12 mouse cellular contexts compared by ENCODE assay signal in the genomic region with DNA sequence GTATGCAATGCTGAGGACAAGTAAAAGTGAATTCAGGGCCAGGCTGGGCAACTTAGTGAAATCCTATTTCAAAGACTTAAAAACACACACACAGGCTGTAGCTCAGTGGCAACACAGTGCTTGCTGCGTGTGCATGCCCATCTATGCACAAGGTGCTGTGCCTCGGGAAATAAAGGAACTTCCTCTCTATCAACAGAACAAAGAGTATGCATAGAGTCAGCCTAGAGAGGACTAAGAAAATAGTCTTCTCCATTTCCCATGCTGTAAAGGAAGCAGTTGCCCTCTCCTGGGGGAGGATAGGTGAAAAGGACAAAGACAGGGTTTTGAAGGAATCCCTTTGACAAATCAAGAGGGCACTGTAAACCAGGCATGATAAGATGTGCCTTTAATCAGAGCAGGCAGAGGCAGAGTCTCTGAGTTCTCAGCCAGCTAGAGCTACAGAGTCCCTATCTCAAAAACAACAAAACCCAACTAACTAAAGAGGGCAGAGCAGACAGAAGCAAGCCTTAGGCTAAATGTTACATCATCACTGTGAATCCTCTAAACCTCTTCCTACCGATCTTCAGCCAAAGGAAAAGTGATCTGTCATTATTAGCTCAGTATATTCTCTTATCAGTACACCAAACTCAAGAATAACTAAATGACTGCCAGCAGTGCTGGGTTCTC. TPM values are rescaled to one million over a fixed set of nuclear protein-coding genes. Genes with fewer than 3 reads are reported as not detected.
DNase-seq lines count a peak whose midpoint lies in the region; ATAC-seq and TF ChIP-seq lines count a peak whose summit lies in the region.
"Had no signal": no experiment of that assay in that cellular context is flagged by ENCODE, and none has a peak within 500 bp of the region (broad histone marks: within the 10 kb centered on the region; RNA-seq: fewer than 3 reads in every experiment).

No protein-coding gene starts in this region.

- H3K27me3 ChIP-seq in liver, embryonic 11.5 days (replicated peaks; ENCODE audit: control insufficient read depth, insufficient read depth, low read length): no peaks in the 10 kb centered on the region
- no peaks in the 10 kb centered on the region for H3K27me3 ChIP-seq in liver, postnatal 0 days (ENCODE audit: insufficient read depth, low read length)
- H3K27me3 ChIP-seq in ES-Bruce4 (ENCODE audit: control insufficient read depth, insufficient read depth, low read length, poor library complexity, severe bottlenecking): no peaks in the 10 kb centered on the region; the same call in 1 of the 2 replicates
- H3K27me3 ChIP-seq: forebrain, embryonic 13.5 days had no signal

- no peak overlapping the region for H3K27ac ChIP-seq in liver, embryonic 11.5 days (ENCODE audit: low read depth, low read length)
- no peak overlapping the region for H3K27ac ChIP-seq in liver, postnatal 0 days (ENCODE audit: low read depth)
- H3K27ac ChIP-seq in ES-Bruce4 (ENCODE audit: insufficient read depth, low read length): peak overlapping the region; percentile 70; the same call in 1 of the 2 replicates
- H3K27ac ChIP-seq: forebrain, embryonic 13.5 days had no signal

- H3K4me2 ChIP-seq in liver, embryonic 11.5 days: no peak overlapping the region
- H3K4me2 ChIP-seq in liver, postnatal 0 days (ENCODE audit: low read depth, low read length): no peak overlapping the region
- H3K4me2 ChIP-seq: forebrain, embryonic 13.5 days; lung, embryonic 14.5 days had no signal

- ATAC-seq in liver, embryonic 11.5 days (replicated peaks; ENCODE audit: low FRiP score): peak; percentile 47; the same call in 1 of the 2 replicates
- no peak for ATAC-seq in liver, postnatal 0 days
- ATAC-seq in common myeloid progenitor, adult 5-6 weeks (replicated peaks; ENCODE audit: low read depth, poor library complexity, severe bottlenecking): peak; percentile 70
- ATAC-seq: forebrain, embryonic 13.5 days; intestine, postnatal 0 days had no signal

- no peaks in the 10 kb centered on the region for H3K9me3 ChIP-seq in liver, embryonic 11.5 days (ENCODE audit: control insufficient read depth, low read length)
- H3K9me3 ChIP-seq in liver, postnatal 0 days (ENCODE audit: low read length): no peaks in the 10 kb centered on the region
- peaks cover 13% of the 10 kb centered on the region for H3K9me3 ChIP-seq in ES-Bruce4 (replicated peaks; ENCODE audit: control insufficient read depth, insufficient read depth, low read length, poor library complexity, severe bottlenecking)
- H3K9me3 ChIP-seq: forebrain, embryonic 13.5 days had no signal

- TF ChIP-seq POLR2A in ES-Bruce4 (IDR thresholded peaks at IDR 0.05; ENCODE audit: insufficient read depth, low read length): no peak

- no peak for DNase-seq in liver, embryonic 11.5 days (ENCODE audit: low spot score)
- no peak for DNase-seq in liver, postnatal 0 days
- peak; percentile 70 for DNase-seq in naive thymus-derived CD4-positive, alpha-beta T cell, adult 2 months (ENCODE audit: low read depth)
- no peak for DNase-seq in cerebellum, postnatal 36 days
- DNase-seq in embryo, embryonic 11 days: no peak
- DNase-seq: adrenal gland, postnatal 14 days; cerebellum, adult 11 months; lung, embryonic 14.5 days had no signal

- TF ChIP-seq EP300 in liver, postnatal 0 days (IDR thresholded peaks at IDR 0.05; ENCODE audit: low read depth): no peak
- TF ChIP-seq EP300 in ES-Bruce4 (IDR thresholded peaks at IDR 0.05; ENCODE audit: insufficient read depth, low read depth, low read length): no peak

- H3K36me3 ChIP-seq in liver, embryonic 11.5 days (ENCODE audit: control insufficient read depth, insufficient read depth, low read length): no peaks in the 10 kb centered on the region
- H3K36me3 ChIP-seq in liver, postnatal 0 days (replicated peaks; ENCODE audit: insufficient read depth, low read length): no peaks in the 10 kb centered on the region
- no peaks in the 10 kb centered on the region for H3K36me3 ChIP-seq in ES-Bruce4 (ENCODE audit: control insufficient read depth, insufficient read depth, low read length, poor library complexity, severe bottlenecking)

- peaks cover 23% of the 10 kb centered on the region for H3K4me1 ChIP-seq in liver, embryonic 11.5 days (replicated peaks; ENCODE audit: control insufficient read depth, insufficient read depth, low read length)
- peaks cover 23% of the 10 kb centered on the region for H3K4me1 ChIP-seq in liver, postnatal 0 days (ENCODE audit: insufficient read depth)
- H3K4me1 ChIP-seq in ES-Bruce4 (ENCODE audit: control insufficient read depth, insufficient read depth, low read length): no peaks in the 10 kb centered on the region

- no peak overlapping the region for H3K9ac ChIP-seq in liver, embryonic 11.5 days (ENCODE audit: low read depth, low read length)
- no peak overlapping the region for H3K9ac ChIP-seq in liver, postnatal 0 days (replicated peaks)
- H3K9ac ChIP-seq in ES-Bruce4 (ENCODE audit: low read depth, poor library complexity, severe bottlenecking): no peak overlapping the region
- H3K9ac ChIP-seq: forebrain, embryonic 13.5 days; lung, embryonic 14.5 days had no signal

- no peak overlapping the region for H3K4me3 ChIP-seq in liver, embryonic 11.5 days (ENCODE audit: low read depth, low read length)
- H3K4me3 ChIP-seq in liver, postnatal 0 days (ENCODE audit: low read depth, low read length): no peak overlapping the region
- no peak overlapping the region for H3K4me3 ChIP-seq in ES-Bruce4 (ENCODE audit: low read depth, low read length)
- H3K4me3 ChIP-seq: forebrain, embryonic 13.5 days had no signal

- 14% methylated on average over 3 of the region's 3 CpGs for WGBS in liver, embryonic 11.5 days
- WGBS in liver, postnatal 0 days (ENCODE audit: insufficient replicate concordance): 6% methylated on average over 3 of the region's 3 CpGs

- no peak for TF ChIP-seq CTCF in liver, postnatal 0 days (IDR thresholded peaks at IDR 0.05; ENCODE audit: low read depth)
- no peak for TF ChIP-seq CTCF in ES-Bruce4 (IDR thresholded peaks at IDR 0.05; ENCODE audit: low read depth, low read length)

RNA-seq across cellular contexts. Expression of a gene that starts 9.9 kb away (rescaled TPM):
- polyA plus RNA-seq in liver, embryonic 11.5 days (2014; fragmentation: Nextera tagmentation; extraction: Ambion mirVana): 1.1 and 1.4 TPM in 2 replicates
- 1.7 and 1.8 TPM in 2 replicates for polyA plus RNA-seq in liver, postnatal 0 days (2015; fragmentation: Nextera tagmentation; extraction: Ambion mirVana)
- polyA plus RNA-seq in ES-Bruce4 (2011; ENCODE audit: insufficient read depth, insufficient read length, low read depth, missing spikeins): not detected in 2 replicates
- 0.39 and 0.46 TPM in 2 replicates for total RNA-seq in common myeloid progenitor, adult 5-6 weeks (2017)

RNA-seq across cellular contexts. Expression of a gene that starts 10.2 kb away (rescaled TPM):
- polyA plus RNA-seq in liver, embryonic 11.5 days (2014; fragmentation: Nextera tagmentation; extraction: Ambion mirVana): 26.7 and 28.0 TPM in 2 replicates
- 11.7 and 13.7 TPM in 2 replicates for polyA plus RNA-seq in liver, postnatal 0 days (2015; fragmentation: Nextera tagmentation; extraction: Ambion mirVana)
- polyA plus RNA-seq in ES-Bruce4 (2011; ENCODE audit: insufficient read depth, insufficient read length, low read depth, missing spikeins): 19.1 and 20.9 TPM in 2 replicates
- 23.8 and 27.6 TPM in 2 replicates for total RNA-seq in common myeloid progenitor, adult 5-6 weeks (2017)
